Mouse (Mus musculus) stomach, embryonic 15.5 days (tissue): Measurements from ENCODE around the gene Rfc4. TPM values are rescaled to one million over a fixed set of nuclear protein-coding genes. Genes with fewer than 3 reads are reported as not detected.

ENCODE experiments used
- ATAC-seq: fragments of 200-750 bp; cut with Nextera tagmentation; 2 replicates; pipeline ENCODE4 v1.8.0; 2017; ENCODE audit warnings: low read depth, moderate number of reproducible peaks, moderate TSS enrichment; ENCODE audit not compliant: insufficient read depth, low FRiP score
- H3K27ac ChIP-seq: fragments of 300-500 bp; sonication (generic); 2 replicates; pipeline ENCODE4 v1.5.1; 2015; ENCODE audit warnings: mild to moderate bottlenecking, inconsistent platforms
- H3K27me3 ChIP-seq: fragments of 300-500 bp; sonication (generic); replicated peaks from 2 replicates; pipeline ENCODE4 v1.6.1; 2015; ENCODE audit warnings: inconsistent platforms
- H3K36me3 ChIP-seq: fragments of 300-500 bp; sonication (generic); 2 replicates; pipeline ENCODE4 v1.6.1; 2015; ENCODE audit warnings: inconsistent platforms
- H3K4me1 ChIP-seq: fragments of 300-500 bp; sonication (generic); 2 replicates; pipeline ENCODE4 v1.6.1; 2015; ENCODE audit warnings: inconsistent platforms
- H3K4me2 ChIP-seq: fragments of 300-500 bp; sonication (generic); 2 replicates; pipeline ENCODE4 v1.6.1; 2015; ENCODE audit warnings: mild to moderate bottlenecking, inconsistent platforms
- H3K4me3 ChIP-seq: fragments of 300-500 bp; sonication (generic); replicated peaks from 2 replicates; pipeline ENCODE4 v1.5.1; 2015; ENCODE audit warnings: inconsistent platforms
- H3K9ac ChIP-seq: fragments of 300-500 bp; sonication (generic); 2 replicates; pipeline ENCODE4 v1.6.1; 2015; ENCODE audit warnings: inconsistent platforms
- H3K9me3 ChIP-seq: fragments of 300-500 bp; sonication (generic); 2 replicates; pipeline ENCODE4 v1.6.1; 2016; ENCODE audit warnings: inconsistent platforms
- WGBS: fragments of 180-500 bp; shearing (Covaris S2); methylation state at CpG from one replicate; pipeline ENCODE4 v1.1.7; 2015; 5-methylcytosine and 5-hydroxymethylcytosine counted together
- polyA plus RNA-seq: library from polyadenylated mRNA; unstranded; fragments of >200 nt; fragmentation: Nextera tagmentation; extraction: Ambion mirVana; gene quantifications from 2 replicates; pipeline ENCODE4 v1.2.1, GENCODE M21; 2015

The Rfc4 gene
- polyA plus RNA-seq, 1 experiment from 2014 or later = 109 TPM

DNA sequence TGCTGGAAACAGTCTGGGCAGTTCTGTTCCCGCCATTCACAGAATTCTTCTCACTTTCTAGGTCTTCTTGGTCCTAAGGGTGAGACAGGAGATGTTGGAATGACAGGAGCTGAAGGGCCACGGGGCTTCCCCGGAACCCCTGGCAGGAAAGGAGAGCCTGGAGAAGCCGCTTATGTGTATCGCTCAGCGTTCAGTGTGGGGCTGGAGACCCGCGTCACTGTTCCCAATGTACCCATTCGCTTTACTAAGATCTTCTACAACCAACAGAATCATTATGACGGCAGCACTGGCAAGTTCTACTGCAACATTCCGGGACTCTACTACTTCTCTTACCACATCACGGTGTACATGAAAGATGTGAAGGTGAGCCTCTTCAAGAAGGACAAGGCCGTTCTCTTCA, 29.5 kb upstream of the Rfc4 start:
- Histone ChIP-seq H3K9ac (no peak overlapping the region), H3K27ac (no peak overlapping the region), H3K4me3 (no peak overlapping the region), H3K4me2 (no peak overlapping the region), H3K27me3 (no peaks in the 10 kb centered on the region), H3K9me3 (no peaks in the 10 kb centered on the region), H3K36me3 (no peaks in the 10 kb centered on the region), H3K4me1 (no peaks in the 10 kb centered on the region)
- 92% methylated on average over 13 of the region's 13 CpGs for WGBS
- no peak for ATAC-seq

DNA sequence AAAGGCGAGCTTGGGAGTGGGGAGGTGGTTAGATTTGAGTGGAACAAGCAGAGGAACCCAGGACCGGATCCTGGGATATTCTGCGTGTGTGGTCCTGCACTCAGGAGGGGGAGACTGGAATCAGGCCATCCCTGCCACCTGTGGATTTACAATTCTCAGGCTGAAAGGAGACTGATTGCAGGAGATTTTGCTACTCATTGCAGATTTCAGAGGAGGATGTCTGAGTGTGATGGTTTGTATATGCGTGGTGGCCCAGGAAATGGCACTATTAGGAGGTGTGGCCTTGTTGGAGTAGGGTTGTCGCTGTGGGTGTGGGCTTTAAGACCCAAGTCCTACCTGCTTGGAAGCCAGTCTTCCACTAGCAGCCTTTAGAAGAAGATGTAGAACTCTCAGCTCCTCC, 26.7 kb upstream of the Rfc4 start:
- Histone ChIP-seq H3K4me3 (no peak overlapping the region), H3K9ac (no peak overlapping the region), H3K27me3 (no peaks in the 10 kb centered on the region), H3K36me3 (no peaks in the 10 kb centered on the region), H3K9me3 (no peaks in the 10 kb centered on the region), H3K4me1 (no peaks in the 10 kb centered on the region), H3K4me2 (no peak overlapping the region), H3K27ac (no peak overlapping the region)
- ATAC-seq = no peak
- WGBS = 67% methylated on average over 5 of the region's 5 CpGs

DNA sequence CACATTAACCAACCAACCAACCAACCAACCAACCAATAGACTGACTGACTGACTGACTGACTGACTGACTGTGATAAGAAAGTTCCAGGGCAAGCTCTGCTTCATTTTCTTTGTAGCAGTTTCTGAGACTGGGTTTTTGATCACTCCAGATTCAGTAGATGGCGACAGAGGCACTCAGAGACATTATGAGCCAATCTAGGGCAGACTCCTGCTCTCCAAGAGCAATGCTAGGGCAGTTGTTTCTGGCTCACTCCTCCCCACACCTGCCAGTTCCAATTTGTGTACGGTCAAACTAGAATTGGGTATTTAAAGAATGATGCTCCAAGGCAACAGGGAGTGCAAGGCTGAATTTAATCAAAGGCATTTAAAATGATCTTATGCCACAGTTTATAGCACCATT, 23.9 kb upstream of the Rfc4 start:
- no peaks in the 10 kb centered on the region for H3K36me3 ChIP-seq
- H3K4me1 ChIP-seq = no peaks in the 10 kb centered on the region
- H3K9me3 ChIP-seq = no peaks in the 10 kb centered on the region
- no peaks in the 10 kb centered on the region for H3K27me3 ChIP-seq
- WGBS = 15% methylated on average over 2 of the region's 2 CpGs
- H3K9ac ChIP-seq = no peak overlapping the region
- H3K27ac ChIP-seq = no peak overlapping the region
- no peak overlapping the region for H3K4me2 ChIP-seq
- H3K4me3 ChIP-seq = no peak overlapping the region
- ATAC-seq = no peak; the same call in 1 of the 2 replicates

DNA sequence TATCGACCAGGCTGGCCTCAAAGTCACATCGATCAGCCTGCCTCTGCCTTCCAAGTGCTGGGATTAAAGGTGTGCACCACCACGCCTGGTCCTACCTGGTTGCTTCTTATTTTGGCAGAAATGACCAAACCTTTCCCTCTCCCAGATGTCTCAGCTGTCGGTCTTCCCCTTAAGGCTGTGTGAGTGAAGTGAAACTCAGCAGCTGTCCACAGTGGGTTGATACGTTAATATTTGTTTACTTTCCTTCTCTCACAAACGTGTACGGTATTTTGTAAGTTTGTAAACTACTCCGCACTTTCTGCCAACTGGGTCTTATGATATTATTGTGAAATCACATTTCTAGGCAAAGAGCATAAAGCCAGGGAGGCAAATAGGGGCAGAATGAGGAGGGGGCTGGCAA, 21.9 kb upstream of the Rfc4 start:
- no peak overlapping the region for H3K9ac ChIP-seq
- no peaks in the 10 kb centered on the region for H3K9me3 ChIP-seq
- no peaks in the 10 kb centered on the region for H3K4me1 ChIP-seq
- 54% methylated on average over 8 of the region's 8 CpGs for WGBS
- no peak overlapping the region for H3K27ac ChIP-seq
- ATAC-seq = no peak
- H3K4me3 ChIP-seq = no peak overlapping the region
- no peaks in the 10 kb centered on the region for H3K36me3 ChIP-seq
- H3K27me3 ChIP-seq = no peaks in the 10 kb centered on the region
- H3K4me2 ChIP-seq = no peak overlapping the region

DNA sequence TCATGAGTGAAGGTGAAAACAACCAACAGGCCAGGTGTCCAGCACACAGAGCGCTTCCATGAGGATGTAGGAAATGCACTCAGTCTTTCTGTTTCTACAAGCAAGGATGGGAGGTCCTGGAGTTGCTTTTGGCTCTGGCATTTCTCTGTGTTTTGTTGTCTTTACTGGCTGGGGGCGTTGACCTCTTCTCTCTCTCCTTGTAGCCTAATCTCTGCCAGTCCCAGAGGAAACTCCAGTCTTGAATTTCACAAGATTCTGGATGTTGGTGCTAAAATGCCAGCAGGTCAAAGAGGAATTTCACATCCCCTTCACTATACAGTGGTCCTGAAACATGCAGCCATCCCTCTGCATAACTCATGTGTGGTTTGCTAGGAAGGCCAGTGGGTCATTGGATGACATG, 21.4 kb upstream of the Rfc4 start:
- no peak for ATAC-seq
- WGBS = 61% methylated on average over 2 of the region's 2 CpGs
- Histone ChIP-seq H3K4me1 (no peaks in the 10 kb centered on the region), H3K9ac (no peak overlapping the region), H3K27ac (no peak overlapping the region), H3K27me3 (no peaks in the 10 kb centered on the region), H3K4me2 (no peak overlapping the region), H3K36me3 (no peaks in the 10 kb centered on the region), H3K4me3 (no peak overlapping the region), H3K9me3 (no peaks in the 10 kb centered on the region)

DNA sequence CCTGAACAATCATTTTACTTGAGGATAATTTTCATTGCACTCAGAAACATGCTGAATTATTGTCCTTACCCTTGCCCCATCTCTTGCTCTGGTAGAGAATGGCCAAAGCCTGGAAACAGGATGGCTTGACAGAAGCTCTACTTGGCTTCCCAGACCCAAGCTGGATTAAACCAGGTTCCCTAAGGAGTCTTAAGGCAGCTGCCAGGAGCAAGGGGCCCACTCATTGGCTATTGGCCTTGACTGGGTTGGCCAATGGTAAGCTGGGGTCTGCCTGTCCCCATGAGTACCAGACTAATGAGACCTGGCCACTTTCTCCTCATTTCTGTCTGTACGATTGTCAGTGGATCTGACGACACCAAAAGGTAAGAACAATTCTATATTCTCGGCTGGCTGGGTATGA, 18.7 kb upstream of the Rfc4 start, which contains the start of gene Adipoq:
Gene Adipoq (plus strand): TSS at position 257 of the 400 bp plus-strand sequence.
- ATAC-seq = no peak
- Histone ChIP-seq H3K27ac (no peak within 1 kb of the TSS), H3K9ac (no peak within 1 kb of the TSS), H3K27me3 (no peaks in the 10 kb centered on the region), H3K4me3 (no peak within 1 kb of the TSS), H3K9me3 (no peaks in the 10 kb centered on the region), H3K36me3 (no peaks in the 10 kb centered on the region), H3K4me1 (no peaks in the 10 kb centered on the region), H3K4me2 (no peak within 1 kb of the TSS)
- 86% methylated on average over 3 of the region's 3 CpGs for WGBS

DNA sequence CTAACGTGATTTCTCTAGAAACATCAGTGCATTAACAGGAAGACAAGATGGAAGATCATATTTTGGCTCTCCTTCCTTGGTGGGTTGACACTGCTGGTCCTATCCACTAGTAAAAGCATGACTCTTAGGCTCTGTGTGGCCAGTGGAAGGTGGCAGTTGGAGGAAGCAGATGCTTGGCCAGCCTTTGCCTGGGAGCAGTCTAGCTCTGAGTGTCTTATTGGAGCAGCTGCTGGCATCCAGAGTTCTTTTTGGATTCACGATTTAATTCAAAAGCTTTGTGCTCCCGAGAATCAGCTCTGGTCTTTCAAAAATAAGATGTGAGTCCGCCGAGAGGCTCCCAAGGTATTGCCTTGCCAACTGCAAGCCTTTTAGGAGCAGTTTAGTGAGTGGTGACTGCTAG, 17.7 kb upstream of the Rfc4 start:
- no peak overlapping the region for H3K27ac ChIP-seq
- no peak for ATAC-seq
- no peaks in the 10 kb centered on the region for H3K27me3 ChIP-seq
- H3K9me3 ChIP-seq = no peaks in the 10 kb centered on the region
- H3K36me3 ChIP-seq = no peaks in the 10 kb centered on the region
- 73% methylated on average over 5 of the region's 5 CpGs for WGBS
- H3K4me2 ChIP-seq = no peak overlapping the region
- no peaks in the 10 kb centered on the region for H3K4me1 ChIP-seq
- H3K9ac ChIP-seq = no peak overlapping the region
- no peak overlapping the region for H3K4me3 ChIP-seq

DNA sequence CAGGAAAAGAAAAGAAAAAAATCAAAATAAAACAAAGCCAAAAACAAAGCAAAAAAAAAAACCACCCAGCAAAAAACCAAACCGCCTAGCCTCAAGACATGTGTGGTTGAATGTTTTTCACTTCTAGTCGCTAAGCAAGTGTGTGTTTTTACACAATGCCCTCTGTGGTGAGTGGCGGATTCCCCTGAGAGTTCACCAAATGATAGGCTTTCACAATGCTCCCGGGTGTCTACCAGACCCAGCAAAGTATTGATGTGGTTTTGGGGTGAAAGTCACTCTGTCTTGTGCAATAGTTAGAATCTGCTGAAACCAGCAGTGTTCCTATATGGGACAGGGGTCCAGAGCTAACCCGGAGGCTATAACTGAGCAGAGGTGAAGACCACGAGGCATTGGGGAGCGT, 16.8 kb upstream of the Rfc4 start:
- no peaks in the 10 kb centered on the region for H3K36me3 ChIP-seq
- H3K27me3 ChIP-seq = no peaks in the 10 kb centered on the region
- no peaks in the 10 kb centered on the region for H3K4me1 ChIP-seq
- no peaks in the 10 kb centered on the region for H3K9me3 ChIP-seq
- no peak overlapping the region for H3K4me3 ChIP-seq
- no peak overlapping the region for H3K27ac ChIP-seq
- no peak for ATAC-seq
- WGBS = 83% methylated on average over 7 of the region's 7 CpGs
- no peak overlapping the region for H3K9ac ChIP-seq
- H3K4me2 ChIP-seq = no peak overlapping the region

DNA sequence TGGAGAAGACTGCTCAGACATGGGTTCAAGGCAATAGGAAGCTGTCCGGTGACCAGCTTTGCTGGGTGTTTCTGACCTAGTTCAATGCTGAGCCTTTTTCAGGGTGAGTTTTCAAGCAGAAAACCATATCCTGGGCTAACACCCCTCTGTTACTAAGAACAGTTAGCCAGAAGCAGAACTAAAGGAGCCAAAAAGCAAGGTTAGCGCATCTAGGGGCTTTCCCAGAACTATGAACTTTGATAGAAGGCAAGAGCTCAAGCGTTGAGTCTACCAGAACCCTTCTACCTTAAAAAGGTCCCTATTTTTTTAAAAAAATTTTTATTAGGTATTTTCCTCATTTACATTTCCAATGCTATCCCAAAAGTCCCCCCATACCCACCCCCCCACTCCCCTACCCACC, 13.4 kb upstream of the Rfc4 start:
- Histone ChIP-seq H3K27me3 (no peaks in the 10 kb centered on the region), H3K4me2 (no peak overlapping the region), H3K36me3 (no peaks in the 10 kb centered on the region), H3K27ac (no peak overlapping the region), H3K9ac (no peak overlapping the region), H3K4me1 (no peaks in the 10 kb centered on the region), H3K9me3 (no peaks in the 10 kb centered on the region), H3K4me3 (no peak overlapping the region)
- ATAC-seq = no peak
- 92% methylated on average over 3 of the region's 3 CpGs for WGBS

DNA sequence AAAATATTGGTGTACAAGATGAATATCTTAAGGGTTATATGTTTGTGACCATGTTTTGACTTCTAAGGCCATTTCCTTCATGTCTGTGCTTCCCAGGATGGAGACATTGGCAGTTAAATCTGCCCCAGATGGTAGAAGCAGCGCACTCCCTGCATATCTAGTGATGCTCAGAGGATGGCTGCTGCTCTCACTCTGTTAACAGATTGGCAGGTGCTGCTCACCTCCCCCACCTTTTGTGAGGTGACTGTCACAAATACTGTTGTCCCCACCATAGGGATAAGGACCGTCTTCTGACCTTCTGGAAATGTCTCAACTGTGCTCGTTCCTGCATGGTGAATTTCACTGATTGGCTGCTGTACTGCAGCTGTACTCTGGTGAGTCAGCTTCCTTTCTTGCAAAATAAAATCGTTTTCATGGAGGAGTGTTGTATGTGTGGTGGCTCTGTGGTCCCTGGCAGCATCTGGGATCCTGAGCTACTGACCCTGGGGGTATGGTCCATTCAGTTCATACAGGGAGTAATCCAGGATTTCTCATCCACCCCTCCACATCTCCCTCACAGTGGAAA, 9.0 kb upstream of the Rfc4 start:
- no peak overlapping the region for H3K4me3 ChIP-seq
- no peak overlapping the region for H3K4me2 ChIP-seq
- H3K9ac ChIP-seq = no peak overlapping the region
- H3K9me3 ChIP-seq = no peaks in the 10 kb centered on the region
- H3K27ac ChIP-seq = no peak overlapping the region
- no peaks in the 10 kb centered on the region for H3K36me3 ChIP-seq
- no peaks in the 10 kb centered on the region for H3K27me3 ChIP-seq
- WGBS = 65% methylated on average over 4 of the region's 4 CpGs
- no peak for ATAC-seq
- H3K4me1 ChIP-seq = no peaks in the 10 kb centered on the region

DNA sequence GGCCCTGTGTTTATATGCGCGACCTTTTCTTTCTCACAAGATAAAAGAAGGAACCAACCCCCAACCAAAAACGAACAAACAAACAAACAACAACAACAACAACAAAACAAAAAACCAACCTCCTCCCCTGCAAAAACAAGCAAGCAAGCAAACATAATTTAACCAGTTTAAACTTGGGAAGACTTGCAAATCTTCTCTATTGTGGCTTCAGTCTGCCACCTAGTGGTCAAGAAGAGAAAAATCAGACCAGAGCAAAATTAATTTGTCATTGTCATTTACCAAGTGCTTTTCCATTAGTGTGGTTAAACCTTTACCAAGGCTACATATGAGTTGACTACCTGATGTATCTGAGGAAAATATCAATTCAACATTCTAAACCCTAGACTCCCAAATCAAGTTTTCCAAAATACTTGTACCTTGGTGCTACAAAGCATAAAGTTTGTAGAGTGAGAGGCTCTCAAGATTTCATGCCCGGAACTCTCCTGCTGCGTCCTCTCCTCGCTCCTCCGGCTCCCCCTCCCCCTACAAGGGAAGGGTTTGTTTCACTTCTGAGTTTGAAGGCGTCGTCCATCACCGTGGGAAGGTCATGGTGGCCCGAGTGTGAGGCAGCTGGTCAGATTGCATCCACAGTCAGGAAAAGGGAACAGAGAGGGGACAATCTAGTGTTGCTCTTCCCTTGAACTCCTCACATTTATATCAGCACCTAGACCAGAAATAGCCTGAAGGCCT, 8.0 kb upstream of the Rfc4 start:
- Histone ChIP-seq H3K4me2 (peak overlapping the region; percentile 29), H3K36me3 (no peaks in the 10 kb centered on the region), H3K27ac (no peak overlapping the region), H3K4me1 (no peaks in the 10 kb centered on the region), H3K27me3 (no peaks in the 10 kb centered on the region), H3K9me3 (no peaks in the 10 kb centered on the region), H3K9ac (no peak overlapping the region), H3K4me3 (no peak overlapping the region)
- 17% methylated on average over 11 of the region's 11 CpGs for WGBS
- ATAC-seq = no peak

DNA sequence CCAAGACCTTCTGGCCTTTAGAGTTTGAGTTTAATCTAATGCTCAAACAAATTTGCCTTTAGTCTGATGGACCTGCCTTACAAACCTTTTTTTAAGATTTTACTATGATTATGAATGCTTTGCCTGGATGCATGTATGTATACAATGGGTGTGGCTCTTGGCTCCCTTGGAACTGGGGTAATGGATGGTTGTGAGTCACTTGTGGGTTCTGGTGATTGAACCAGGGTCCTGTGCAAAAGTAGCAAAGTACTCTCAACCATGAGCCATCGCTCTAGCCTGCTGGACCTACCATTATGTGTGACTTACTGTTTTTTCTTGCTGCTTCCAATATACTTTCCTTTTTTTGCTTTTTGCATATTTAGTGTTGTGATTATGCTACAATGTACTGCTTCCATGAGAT, 4.8 kb upstream of the Rfc4 start:
- 79% methylated on average over 1 of the region's 1 CpGs for WGBS
- no peak for ATAC-seq

More for the DNA sequence above, 4.8 kb upstream of the Rfc4 start:
- Histone ChIP-seq H3K4me2 (no peak overlapping the region), H3K27ac (no peak overlapping the region), H3K4me3 (no peak overlapping the region), H3K9ac (no peak overlapping the region), H3K4me1 (peaks cover 4% of the 10 kb centered on the region; the same call in 1 of the 2 replicates), H3K9me3 (no peaks in the 10 kb centered on the region), H3K27me3 (no peaks in the 10 kb centered on the region), H3K36me3 (no peaks in the 10 kb centered on the region)
